Mouse (Mus musculus): ENCODE data around the gene Usp45. TPM values are rescaled to one million over a fixed set of nuclear protein-coding genes. Genes with fewer than 3 reads are reported as not detected.

Usp45 gene
- polyA plus RNA-seq, 1 experiment from 2014 or later: 16.5 TPM

GRCm38 (mm10) chr4:21812635-21813034 lies 45.7 kb downstream of the Usp45 start:
- Histone ChIP-seq H3K27ac (ENCODE audit: low read depth, low read length) (no peak overlapping the region), H3K4me3 (ENCODE audit: low read depth, low read length) (no peak overlapping the region), H3K4me2 (no peak overlapping the region), H3K36me3 (ENCODE audit: control insufficient read depth, insufficient read depth, low read length) (peaks cover 9% of the 10 kb centered on the region), H3K27me3 (replicated peaks; ENCODE audit: control insufficient read depth, insufficient read depth, low read length) (no peaks in the 10 kb centered on the region), H3K9ac (ENCODE audit: low read depth, low read length) (no peak overlapping the region), H3K4me1 (replicated peaks; ENCODE audit: control insufficient read depth, insufficient read depth, low read length) (no peaks in the 10 kb centered on the region), H3K9me3 (ENCODE audit: control insufficient read depth, low read length) (no peaks in the 10 kb centered on the region)
- 91% methylated on average over 6 of the region's 6 CpGs for WGBS
- ATAC-seq (replicated peaks; ENCODE audit: low FRiP score) (no peak), DNase-seq (ENCODE audit: low spot score) (no peak)

- ATAC-seq (replicated peaks; ENCODE audit: low FRiP score): peak; percentile 62; the same call in 1 of the 2 replicates
Observed at GRCm38 (mm10) chr4:21814029-21814428, 47.1 kb downstream of the Usp45 start.

GRCm38 (mm10) chr4:21826616-21827015 lies 59.7 kb downstream of the Usp45 start:
- H3K36me3 ChIP-seq (ENCODE audit: control insufficient read depth, insufficient read depth, low read length): peaks cover 2% of the 10 kb centered on the region; the same call in 1 of the 2 replicates
- 86% methylated on average over 2 of the region's 2 CpGs for WGBS

More at GRCm38 (mm10) chr4:21814029-21814428, 47.1 kb downstream of the Usp45 start:
- no peaks in the 10 kb centered on the region for H3K4me1 ChIP-seq (replicated peaks; ENCODE audit: control insufficient read depth, insufficient read depth, low read length)
- H3K4me2 ChIP-seq: no peak overlapping the region
- H3K36me3 ChIP-seq (ENCODE audit: control insufficient read depth, insufficient read depth, low read length): peaks cover 9% of the 10 kb centered on the region
- H3K9me3 ChIP-seq (ENCODE audit: control insufficient read depth, low read length): no peaks in the 10 kb centered on the region
- H3K4me3 ChIP-seq (ENCODE audit: low read depth, low read length): no peak overlapping the region
- no peak for DNase-seq (ENCODE audit: low spot score)
- H3K9ac ChIP-seq (ENCODE audit: low read depth, low read length): no peak overlapping the region
- 43% methylated on average over 2 of the region's 2 CpGs for WGBS
- H3K27me3 ChIP-seq (replicated peaks; ENCODE audit: control insufficient read depth, insufficient read depth, low read length): no peaks in the 10 kb centered on the region
- no peak overlapping the region for H3K27ac ChIP-seq (ENCODE audit: low read depth, low read length)

DNA sequence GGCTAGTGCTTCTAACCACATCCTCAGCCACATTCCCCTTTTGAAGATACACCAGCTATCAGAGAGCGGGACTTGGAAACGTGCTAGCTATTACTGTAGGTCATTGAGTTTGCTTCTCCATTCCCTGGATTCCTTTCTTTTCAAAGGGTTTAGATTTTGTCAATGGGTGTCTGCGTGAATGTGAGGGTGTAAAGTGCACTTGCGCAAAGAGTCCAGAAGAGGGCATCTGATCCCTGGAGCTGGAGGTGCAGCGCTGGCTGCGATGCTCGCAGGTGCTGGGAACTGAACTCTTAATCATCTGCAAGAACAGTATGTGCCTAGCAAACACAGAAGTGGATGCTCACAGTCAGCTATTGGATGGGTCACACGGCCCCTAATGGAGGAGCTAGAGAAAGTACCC lies 65.9 kb downstream of the Usp45 start:
- DNase-seq (ENCODE audit: low spot score) (no peak), ATAC-seq (replicated peaks; ENCODE audit: low FRiP score) (no peak)
- no peaks in the 10 kb centered on the region for H3K4me1 ChIP-seq (replicated peaks; ENCODE audit: control insufficient read depth, insufficient read depth, low read length)
- H3K27me3 ChIP-seq (replicated peaks; ENCODE audit: control insufficient read depth, insufficient read depth, low read length): no peaks in the 10 kb centered on the region
- no peaks in the 10 kb centered on the region for H3K9me3 ChIP-seq (ENCODE audit: control insufficient read depth, low read length)
- no peak overlapping the region for H3K27ac ChIP-seq (ENCODE audit: low read depth, low read length)
- H3K9ac ChIP-seq (ENCODE audit: low read depth, low read length): no peak overlapping the region
- WGBS: 95% methylated on average over 8 of the region's 8 CpGs
- H3K4me2 ChIP-seq: no peak overlapping the region
- H3K36me3 ChIP-seq (ENCODE audit: control insufficient read depth, insufficient read depth, low read length): peaks cover 8% of the 10 kb centered on the region
- no peak overlapping the region for H3K4me3 ChIP-seq (ENCODE audit: low read depth, low read length)

More at GRCm38 (mm10) chr4:21826616-21827015, 59.7 kb downstream of the Usp45 start:
- Histone ChIP-seq H3K4me1 (replicated peaks; ENCODE audit: control insufficient read depth, insufficient read depth, low read length) (no peaks in the 10 kb centered on the region), H3K4me3 (ENCODE audit: low read depth, low read length) (no peak overlapping the region), H3K4me2 (no peak overlapping the region), H3K27ac (ENCODE audit: low read depth, low read length) (no peak overlapping the region), H3K9me3 (ENCODE audit: control insufficient read depth, low read length) (no peaks in the 10 kb centered on the region), H3K9ac (ENCODE audit: low read depth, low read length) (no peak overlapping the region), H3K27me3 (replicated peaks; ENCODE audit: control insufficient read depth, insufficient read depth, low read length) (no peaks in the 10 kb centered on the region)
- ATAC-seq (replicated peaks; ENCODE audit: low FRiP score) (no peak), DNase-seq (ENCODE audit: low spot score) (no peak)

- WGBS: under 1% methylated on average over 50 of the region's 50 CpGs
Observed at GRCm38 (mm10) chr4:21847481-21848286, 80.7 kb downstream of the Usp45 start, which contains the start of gene Pnisr. Pnisr (plus strand) TSS chr4:21847583.

DNA sequence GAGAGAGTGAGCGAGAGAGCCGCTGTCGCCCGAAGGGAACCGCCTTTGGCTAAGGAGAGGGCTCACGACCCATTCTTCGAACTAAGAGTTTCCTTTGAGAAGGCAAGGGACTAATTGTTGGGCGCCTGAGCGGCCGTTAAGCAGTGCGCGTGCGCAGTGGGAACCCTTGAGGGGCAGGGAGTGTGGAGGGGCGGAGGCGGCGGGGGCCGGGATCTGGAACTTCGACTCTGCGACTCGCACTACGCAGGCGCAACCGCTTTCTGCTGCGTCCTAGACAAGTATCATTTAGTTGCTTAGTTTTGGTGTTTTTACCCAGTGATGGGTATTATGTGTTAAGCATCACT lies 81.3 kb downstream of the Usp45 start:
- Histone ChIP-seq H3K27ac (ENCODE audit: low read depth, low read length) (peak overlapping the region; percentile 93), H3K4me3 (ENCODE audit: low read depth, low read length) (peak overlapping the region; percentile 90), H3K4me2 (peak overlapping the region; percentile 67), H3K36me3 (ENCODE audit: control insufficient read depth, insufficient read depth, low read length) (no peaks in the 10 kb centered on the region), H3K9me3 (ENCODE audit: control insufficient read depth, low read length) (no peaks in the 10 kb centered on the region), H3K27me3 (replicated peaks; ENCODE audit: control insufficient read depth, insufficient read depth, low read length) (no peaks in the 10 kb centered on the region), H3K4me1 (replicated peaks; ENCODE audit: control insufficient read depth, insufficient read depth, low read length) (peaks cover 5% of the 10 kb centered on the region; the same call in 1 of the 2 replicates), H3K9ac (ENCODE audit: low read depth, low read length) (peak overlapping the region; percentile 96)
- WGBS: 0% methylated on average over 24 of the region's 24 CpGs
- peak; percentile 82 for ATAC-seq (replicated peaks; ENCODE audit: low FRiP score)
- no peak for DNase-seq (ENCODE audit: low spot score)

More at GRCm38 (mm10) chr4:21847481-21848286, 80.7 kb downstream of the Usp45 start, which contains the start of gene Pnisr:
- peak within 1 kb of the TSS; percentile 93 for H3K27ac ChIP-seq (ENCODE audit: low read depth, low read length)
- no peaks in the 10 kb centered on the region for H3K9me3 ChIP-seq (ENCODE audit: control insufficient read depth, low read length)
- ATAC-seq (replicated peaks; ENCODE audit: low FRiP score) (peak; percentile 95), DNase-seq (ENCODE audit: low spot score) (peak; percentile 89)
- H3K4me3 ChIP-seq (ENCODE audit: low read depth, low read length): peak within 1 kb of the TSS; percentile 90
- no peaks in the 10 kb centered on the region for H3K27me3 ChIP-seq (replicated peaks; ENCODE audit: control insufficient read depth, insufficient read depth, low read length)
- H3K36me3 ChIP-seq (ENCODE audit: control insufficient read depth, insufficient read depth, low read length): no peaks in the 10 kb centered on the region
- H3K4me1 ChIP-seq (replicated peaks; ENCODE audit: control insufficient read depth, insufficient read depth, low read length): peaks cover 5% of the 10 kb centered on the region; the same call in 1 of the 2 replicates
- peak within 1 kb of the TSS; percentile 96 for H3K9ac ChIP-seq (ENCODE audit: low read depth, low read length)
- peak within 1 kb of the TSS; percentile 67 for H3K4me2 ChIP-seq

GRCm38 (mm10) chr4:21857481-21857880 lies 90.5 kb downstream of the Usp45 start:
- no peak for ATAC-seq (replicated peaks; ENCODE audit: low FRiP score)
- no peak overlapping the region for H3K27ac ChIP-seq (ENCODE audit: low read depth, low read length)
- no peak overlapping the region for H3K9ac ChIP-seq (ENCODE audit: low read depth, low read length)
- no peaks in the 10 kb centered on the region for H3K27me3 ChIP-seq (replicated peaks; ENCODE audit: control insufficient read depth, insufficient read depth, low read length)
- peaks cover 29% of the 10 kb centered on the region for H3K36me3 ChIP-seq (ENCODE audit: control insufficient read depth, insufficient read depth, low read length)
- no peaks in the 10 kb centered on the region for H3K4me1 ChIP-seq (replicated peaks; ENCODE audit: control insufficient read depth, insufficient read depth, low read length)
- DNase-seq (ENCODE audit: low spot score): no peak
- H3K4me3 ChIP-seq (ENCODE audit: low read depth, low read length): no peak overlapping the region
- no peaks in the 10 kb centered on the region for H3K9me3 ChIP-seq (ENCODE audit: control insufficient read depth, low read length)
- H3K4me2 ChIP-seq: no peak overlapping the region
- WGBS: 79% methylated on average over 1 of the region's 1 CpGs

DNA sequence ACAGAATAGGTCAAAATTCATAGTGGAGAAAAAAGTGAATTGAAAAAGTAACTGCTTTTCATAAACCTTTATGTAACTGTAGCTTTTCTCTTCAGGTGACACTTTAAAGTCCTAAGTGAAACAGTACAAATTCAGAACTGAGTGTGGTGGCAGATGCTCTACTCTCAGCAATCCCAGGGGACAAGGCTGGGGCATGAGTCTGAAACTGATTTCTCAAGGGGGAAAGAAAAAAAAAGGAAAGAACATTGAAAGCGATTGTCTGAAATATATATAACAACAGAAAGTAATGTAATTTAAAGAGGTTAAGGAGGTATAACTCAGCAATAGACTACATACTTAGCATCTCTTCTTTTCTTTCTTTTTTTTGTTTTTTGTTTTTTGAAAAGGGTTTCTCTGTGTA lies 98.3 kb downstream of the Usp45 start:
- WGBS: 97% methylated on average over 1 of the region's 1 CpGs
- peaks cover 44% of the 10 kb centered on the region for H3K36me3 ChIP-seq (ENCODE audit: control insufficient read depth, insufficient read depth, low read length)

GRCm38 (mm10) chr4:21878776-21879175 lies 111.8 kb downstream of the Usp45 start:
- DNase-seq (ENCODE audit: low spot score) (no peak), ATAC-seq (replicated peaks; ENCODE audit: low FRiP score) (no peak)
- Histone ChIP-seq H3K4me1 (replicated peaks; ENCODE audit: control insufficient read depth, insufficient read depth, low read length) (0 out of 2 replicates have a peak, but pooled peaks cover 3% of the 10 kb centered on the region), H3K9ac (ENCODE audit: low read depth, low read length) (no peak overlapping the region), H3K27me3 (replicated peaks; ENCODE audit: control insufficient read depth, insufficient read depth, low read length) (no peaks in the 10 kb centered on the region), H3K4me2 (peak overlapping the region; percentile 73), H3K4me3 (ENCODE audit: low read depth, low read length) (peak overlapping the region; percentile 80), H3K27ac (ENCODE audit: low read depth, low read length) (no peak overlapping the region), H3K9me3 (ENCODE audit: control insufficient read depth, low read length) (no peaks in the 10 kb centered on the region), H3K36me3 (ENCODE audit: control insufficient read depth, insufficient read depth, low read length) (peaks cover 2% of the 10 kb centered on the region; the same call in 1 of the 2 replicates)
- WGBS: 29% methylated on average over 6 of the region's 6 CpGs

More for the DNA sequence above, 98.3 kb downstream of the Usp45 start:
- no peaks in the 10 kb centered on the region for H3K9me3 ChIP-seq (ENCODE audit: control insufficient read depth, low read length)
- no peak for ATAC-seq (replicated peaks; ENCODE audit: low FRiP score)
- no peak overlapping the region for H3K27ac ChIP-seq (ENCODE audit: low read depth, low read length)
- no peak for DNase-seq (ENCODE audit: low spot score)
- H3K4me2 ChIP-seq: no peak overlapping the region
- H3K27me3 ChIP-seq (replicated peaks; ENCODE audit: control insufficient read depth, insufficient read depth, low read length): no peaks in the 10 kb centered on the region
- no peak overlapping the region for H3K9ac ChIP-seq (ENCODE audit: low read depth, low read length)
- H3K4me1 ChIP-seq (replicated peaks; ENCODE audit: control insufficient read depth, insufficient read depth, low read length): no peaks in the 10 kb centered on the region
- H3K4me3 ChIP-seq (ENCODE audit: low read depth, low read length): no peak overlapping the region

Data from liver, embryonic 11.5 days (tissue).